8 mouse cellular contexts compared by ENCODE assay signal in genomic region chr15:98977759-98978408, GRCm38 (mm10). TPM values are rescaled to one million over a fixed set of nuclear protein-coding genes. Genes with fewer than 3 reads are reported as not detected.
DNase-seq lines count a peak whose midpoint lies in the region; ATAC-seq and TF ChIP-seq lines count a peak whose summit lies in the region.

No protein-coding gene starts in this region.

- peak overlapping the region; percentile 56 for H3K27ac ChIP-seq in forebrain, embryonic 16.5 days (ENCODE audit: low read length)
- peak overlapping the region; percentile 75 for H3K27ac ChIP-seq in hindbrain, embryonic 10.5 days
- peak overlapping the region; percentile 29 for H3K27ac ChIP-seq in olfactory bulb, adult 2 months (ENCODE audit: insufficient read depth, low read depth, low read length)
- no peak overlapping the region for H3K27ac ChIP-seq in liver, embryonic 11.5 days (ENCODE audit: low read depth, low read length)

- H3K9me3 ChIP-seq in forebrain, embryonic 16.5 days (ENCODE audit: control insufficient read depth, low read length), result no peaks in the 10 kb centered on the region
- no peaks in the 10 kb centered on the region for H3K9me3 ChIP-seq in hindbrain, embryonic 10.5 days
- no peaks in the 10 kb centered on the region for H3K9me3 ChIP-seq in liver, embryonic 11.5 days (ENCODE audit: control insufficient read depth, low read length)

- H3K4me1 ChIP-seq in forebrain, embryonic 16.5 days (replicated peaks; ENCODE audit: control insufficient read depth, insufficient read depth, low read length), result peaks cover 27% of the 10 kb centered on the region
- peaks cover 60% of the 10 kb centered on the region for H3K4me1 ChIP-seq in hindbrain, embryonic 10.5 days (replicated peaks)
- peaks cover 34% of the 10 kb centered on the region for H3K4me1 ChIP-seq in olfactory bulb, adult 2 months (ENCODE audit: control insufficient read depth, insufficient read depth, low read length)
- peaks cover under 1% of the 10 kb centered on the region; the same call in 1 of the 2 replicates for H3K4me1 ChIP-seq in liver, embryonic 11.5 days (replicated peaks; ENCODE audit: control insufficient read depth, insufficient read depth, low read length)

- H3K36me3 ChIP-seq in forebrain, embryonic 16.5 days (ENCODE audit: control insufficient read depth, insufficient read depth), result no peaks in the 10 kb centered on the region
- no peaks in the 10 kb centered on the region for H3K36me3 ChIP-seq in hindbrain, embryonic 10.5 days
- no peaks in the 10 kb centered on the region for H3K36me3 ChIP-seq in liver, embryonic 11.5 days (ENCODE audit: control insufficient read depth, insufficient read depth, low read length)

- intact Hi-C loops in left cerebral cortex, postnatal 25 days (cut with DNase I), result no loop called here

- no peak for TF ChIP-seq POLR2A in olfactory bulb, adult 2 months (IDR thresholded peaks at IDR 0.05; ENCODE audit: insufficient read depth, low read depth, low read length)

- no peak for ATAC-seq in cerebellum, adult (ENCODE audit: insufficient number of reproducible peaks, low FRiP score, low TSS enrichment)
- peak; percentile 69 for ATAC-seq in forebrain, embryonic 16.5 days
- ATAC-seq in liver, embryonic 11.5 days (replicated peaks; ENCODE audit: low FRiP score), result no peak

- H3K4me2 ChIP-seq in forebrain, embryonic 16.5 days (ENCODE audit: low read length), result peak overlapping the region; percentile 43
- no peak overlapping the region for H3K4me2 ChIP-seq in liver, embryonic 11.5 days

- no peak overlapping the region for H3K4me3 ChIP-seq in forebrain, embryonic 16.5 days (replicated peaks; ENCODE audit: low read length)
- H3K4me3 ChIP-seq in hindbrain, embryonic 10.5 days, result 0 out of 2 replicates have a peak overlapping the region, but pooled peaks have one; percentile 26
- no peak overlapping the region for H3K4me3 ChIP-seq in olfactory bulb, adult 2 months (ENCODE audit: insufficient read depth, low read depth, low read length)
- no peak overlapping the region for H3K4me3 ChIP-seq in liver, embryonic 11.5 days (ENCODE audit: low read depth, low read length)

- WGBS in forebrain, embryonic 16.5 days, result 26% methylated on average over 14 of the region's 14 CpGs
- 68% methylated on average over 14 of the region's 14 CpGs for WGBS in hindbrain, embryonic 10.5 days
- WGBS in olfactory bulb, adult 2 months, result 32% methylated on average over 14 of the region's 14 CpGs
- 84% methylated on average over 14 of the region's 14 CpGs for WGBS in liver, embryonic 11.5 days

- no peak for TF ChIP-seq CTCF in olfactory bulb, adult 2 months (IDR thresholded peaks at IDR 0.05; ENCODE audit: insufficient read depth, low read depth, low read length)

- peak; percentile 58 for DNase-seq in cerebellum, adult 11-12 months
- DNase-seq in NIH3T3 (ENCODE audit: low read depth), result peak; percentile 86
- DNase-seq in hindbrain, embryonic 10.5 days (ENCODE audit: low spot score), result peak; percentile 49
- DNase-seq in left cerebral cortex, postnatal 25 days (ENCODE audit: low spot score in 2 of 2), result peak; percentile 64 to 73
- no peak for DNase-seq in liver, embryonic 11.5 days (ENCODE audit: low spot score)

- peak overlapping the region; percentile 48 for H3K9ac ChIP-seq in forebrain, embryonic 16.5 days (replicated peaks; ENCODE audit: low read depth, low read length)
- no peak overlapping the region for H3K9ac ChIP-seq in liver, embryonic 11.5 days (ENCODE audit: low read depth, low read length)

- H3K27me3 ChIP-seq in forebrain, embryonic 16.5 days (replicated peaks; ENCODE audit: control insufficient read depth, insufficient read depth, low read length), result no peaks in the 10 kb centered on the region
- no peaks in the 10 kb centered on the region for H3K27me3 ChIP-seq in hindbrain, embryonic 10.5 days (ENCODE audit: insufficient read depth, poor library complexity, severe bottlenecking)
- H3K27me3 ChIP-seq in liver, embryonic 11.5 days (replicated peaks; ENCODE audit: control insufficient read depth, insufficient read depth, low read length), result no peaks in the 10 kb centered on the region

RNA-seq across cellular contexts. Expression of gene Tuba1a, which starts 24.4 kb away (rescaled TPM):
- 16,411 and 16,831 TPM in 2 replicates for polyA plus RNA-seq in forebrain, embryonic 16.5 days (2015; fragmentation: Nextera tagmentation; extraction: Ambion mirVana)
- 4,838 and 8,764 TPM in 2 replicates for polyA plus RNA-seq in hindbrain, embryonic 10.5 days (2016; fragmentation: Nextera tagmentation; extraction: Ambion mirVana)
- total RNA-seq in left cerebral cortex, postnatal 25 days (2021), result 1,000 to 10,000 TPM; 1,095 to 1,137 TPM
- polyA plus RNA-seq in olfactory bulb, adult 2 months (2012; ENCODE audit: insufficient read depth, insufficient read length, low replicate concordance, missing spikeins), result 1,035 TPM in 1 of 2 replicates, not detected in the other
- 419 and 432 TPM in 2 replicates for polyA plus RNA-seq in liver, embryonic 11.5 days (2014; fragmentation: Nextera tagmentation; extraction: Ambion mirVana)

RNA-seq across cellular contexts. Expression of gene Gm49450, which starts 24.5 kb away (rescaled TPM):
- polyA plus RNA-seq in forebrain, embryonic 16.5 days (2015; fragmentation: Nextera tagmentation; extraction: Ambion mirVana), result not detected in 2 replicates
- polyA plus RNA-seq in hindbrain, embryonic 10.5 days (2016; fragmentation: Nextera tagmentation; extraction: Ambion mirVana), result not detected in 2 replicates
- total RNA-seq in left cerebral cortex, postnatal 25 days (2021), result not detected
- polyA plus RNA-seq in olfactory bulb, adult 2 months (2012; ENCODE audit: insufficient read depth, insufficient read length, low replicate concordance, missing spikeins), result not detected in 2 replicates
- not detected in 2 replicates for polyA plus RNA-seq in liver, embryonic 11.5 days (2014; fragmentation: Nextera tagmentation; extraction: Ambion mirVana)

RNA-seq across cellular contexts. Expression of gene Tuba1b, which starts 43.5 kb away (rescaled TPM):
- polyA plus RNA-seq in forebrain, embryonic 16.5 days (2015; fragmentation: Nextera tagmentation; extraction: Ambion mirVana), result 1,178 and 1,185 TPM in 2 replicates
- polyA plus RNA-seq in hindbrain, embryonic 10.5 days (2016; fragmentation: Nextera tagmentation; extraction: Ambion mirVana), result 2,254 and 2,463 TPM in 2 replicates
- total RNA-seq in left cerebral cortex, postnatal 25 days (2021), result 100 to 1,000 TPM; 541 to 580 TPM
- 649 and 1,228 TPM in 2 replicates for polyA plus RNA-seq in olfactory bulb, adult 2 months (2012; ENCODE audit: insufficient read depth, insufficient read length, low replicate concordance, missing spikeins)
- 1,854 and 2,015 TPM in 2 replicates for polyA plus RNA-seq in liver, embryonic 11.5 days (2014; fragmentation: Nextera tagmentation; extraction: Ambion mirVana)

RNA-seq across cellular contexts. Expression of gene Tuba1c, which starts 51.8 kb away (rescaled TPM):
- polyA plus RNA-seq in forebrain, embryonic 16.5 days (2015; fragmentation: Nextera tagmentation; extraction: Ambion mirVana), result 42.1 and 48.9 TPM in 2 replicates
- polyA plus RNA-seq in hindbrain, embryonic 10.5 days (2016; fragmentation: Nextera tagmentation; extraction: Ambion mirVana), result 111 and 135 TPM in 2 replicates
- 10 to 100 TPM; 71.0 to 80.5 TPM for total RNA-seq in left cerebral cortex, postnatal 25 days (2021)
- not detected in 2 replicates for polyA plus RNA-seq in olfactory bulb, adult 2 months (2012; ENCODE audit: insufficient read depth, insufficient read length, low replicate concordance, missing spikeins)
- 202 and 214 TPM in 2 replicates for polyA plus RNA-seq in liver, embryonic 11.5 days (2014; fragmentation: Nextera tagmentation; extraction: Ambion mirVana)

RNA-seq across cellular contexts. Expression of gene Lmbr1l, which starts 59.9 kb away (rescaled TPM):
- polyA plus RNA-seq in forebrain, embryonic 16.5 days (2015; fragmentation: Nextera tagmentation; extraction: Ambion mirVana), result 43.0 and 54.9 TPM in 2 replicates
- polyA plus RNA-seq in hindbrain, embryonic 10.5 days (2016; fragmentation: Nextera tagmentation; extraction: Ambion mirVana), result 22.3 and 25.5 TPM in 2 replicates
- total RNA-seq in left cerebral cortex, postnatal 25 days (2021), result 10 to 100 TPM; 13.8 to 18.4 TPM
- polyA plus RNA-seq in olfactory bulb, adult 2 months (2012; ENCODE audit: insufficient read depth, insufficient read length, low replicate concordance, missing spikeins), result not detected in 2 replicates
- 1.6 and 2.8 TPM in 2 replicates for polyA plus RNA-seq in liver, embryonic 11.5 days (2014; fragmentation: Nextera tagmentation; extraction: Ambion mirVana)
